Mouse (Mus musculus) liver, embryonic 12.5 days (tissue): ENCODE results near the gene Tmx1. TPM values are rescaled to one million over a fixed set of nuclear protein-coding genes. Genes with fewer than 3 reads are reported as not detected.
A peak's percentile ranks its signal among the peaks of the same experiment; 100 is the strongest.

ENCODE experiments used
- ATAC-seq: fragments of 200-750 bp; cut with Nextera tagmentation; 2 replicates; pipeline ENCODE4 v1.8.0; 2017; ENCODE audit warnings: moderate number of reproducible peaks, mild to moderate bottlenecking, moderate library complexity
- H3K27ac ChIP-seq: fragments of 300-500 bp; sonication (generic); 2 replicates; pipeline ENCODE4 v1.5.1; 2016; ENCODE audit warnings: mild to moderate bottlenecking
- H3K27me3 ChIP-seq: fragments of 300-500 bp; sonication (generic); replicated peaks from 2 replicates; pipeline ENCODE4 v1.6.1; 2016; ENCODE audit warnings: mild to moderate bottlenecking, moderate library complexity
- H3K36me3 ChIP-seq: fragments of 300-500 bp; sonication (generic); 2 replicates; pipeline ENCODE4 v1.6.1; 2016; ENCODE audit warnings: mild to moderate bottlenecking, moderate library complexity
- H3K4me1 ChIP-seq: fragments of 300-500 bp; sonication (generic); 2 replicates; pipeline ENCODE4 v1.6.1; 2016
- H3K4me2 ChIP-seq: fragments of 300-500 bp; sonication (generic); 2 replicates; pipeline ENCODE4 v1.6.1; 2016; ENCODE audit warnings: mild to moderate bottlenecking, moderate library complexity
- H3K4me3 ChIP-seq: fragments of 300-500 bp; sonication (generic); 2 replicates; pipeline ENCODE4 v1.5.1; 2016; ENCODE audit warnings: mild to moderate bottlenecking, moderate library complexity
- H3K9ac ChIP-seq: fragments of 300-500 bp; sonication (generic); 2 replicates; pipeline ENCODE4 v1.6.1; 2016; ENCODE audit warnings: mild to moderate bottlenecking, moderate library complexity
- H3K9me3 ChIP-seq: fragments of 300-500 bp; sonication (generic); replicated peaks from 2 replicates; pipeline ENCODE4 v1.6.1; 2016; ENCODE audit warnings: mild to moderate bottlenecking, moderate library complexity
- WGBS: fragments of 180-500 bp; shearing (Covaris S2); methylation state at CpG from one replicate; pipeline ENCODE4 v1.1.7; 2016; ENCODE audit not compliant: insufficient replicate concordance; 5-methylcytosine and 5-hydroxymethylcytosine counted together
- polyA plus RNA-seq: library from polyadenylated mRNA; unstranded; fragments of >200 nt; fragmentation: Nextera tagmentation; extraction: Ambion mirVana; gene quantifications from 2 replicates; pipeline ENCODE4 v1.2.1, GENCODE M21; 2016

The Tmx1 gene
- 134 and 139 TPM in 2 replicates for polyA plus RNA-seq

- Histone ChIP-seq H3K4me1 (peaks cover 52% of the 10 kb centered on the region), H3K9me3 (no peaks in the 10 kb centered on the region), H3K9ac (peak within 1 kb of the TSS; percentile 91), H3K27me3 (no peaks in the 10 kb centered on the region), H3K36me3 (peaks cover 28% of the 10 kb centered on the region), H3K27ac (peak within 1 kb of the TSS; percentile 99), H3K4me3 (peak within 1 kb of the TSS; percentile 75), H3K4me2 (peak within 1 kb of the TSS; percentile 86)
- peak; percentile 92 for ATAC-seq
- whole genome bisulfite sequencing: 1% methylated on average over 58 of the region's 58 CpGs
These were observed at the start of gene Tmx1 for GRCm38 (mm10) chr12:70452726-70453645. Gene Tmx1, plus strand, starts transcription at chr12:70453095.

DNA sequence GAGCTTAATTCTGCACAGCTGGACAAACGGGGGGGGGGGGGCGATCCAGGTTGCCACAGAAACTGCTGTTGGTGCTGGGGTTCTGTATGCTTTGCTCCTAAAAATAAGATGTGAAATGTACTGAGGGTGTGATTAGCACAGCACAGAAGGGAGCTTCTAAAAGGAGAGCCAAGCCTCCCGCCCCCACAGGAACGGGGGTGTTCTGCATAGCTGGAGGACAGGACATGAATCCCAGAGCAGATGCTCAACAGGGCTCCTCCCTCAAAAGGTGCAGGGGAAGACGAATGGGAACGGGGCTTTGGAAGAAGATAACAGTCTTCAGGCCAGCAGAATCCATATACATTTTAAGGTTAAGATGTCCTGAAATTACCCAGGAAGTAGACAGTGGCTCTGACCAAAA is 48.6 kb upstream of the Tmx1 start:
- no peak for ATAC-seq
- no peak overlapping the region for H3K4me2 ChIP-seq
- no peaks in the 10 kb centered on the region for H3K9me3 ChIP-seq
- H3K27ac ChIP-seq: no peak overlapping the region
- 58% methylated on average over 6 of the region's 6 CpGs for WGBS
- H3K27me3 ChIP-seq: no peaks in the 10 kb centered on the region
- no peak overlapping the region for H3K4me3 ChIP-seq
- no peaks in the 10 kb centered on the region for H3K36me3 ChIP-seq
- no peaks in the 10 kb centered on the region for H3K4me1 ChIP-seq
- H3K9ac ChIP-seq: no peak overlapping the region

DNA sequence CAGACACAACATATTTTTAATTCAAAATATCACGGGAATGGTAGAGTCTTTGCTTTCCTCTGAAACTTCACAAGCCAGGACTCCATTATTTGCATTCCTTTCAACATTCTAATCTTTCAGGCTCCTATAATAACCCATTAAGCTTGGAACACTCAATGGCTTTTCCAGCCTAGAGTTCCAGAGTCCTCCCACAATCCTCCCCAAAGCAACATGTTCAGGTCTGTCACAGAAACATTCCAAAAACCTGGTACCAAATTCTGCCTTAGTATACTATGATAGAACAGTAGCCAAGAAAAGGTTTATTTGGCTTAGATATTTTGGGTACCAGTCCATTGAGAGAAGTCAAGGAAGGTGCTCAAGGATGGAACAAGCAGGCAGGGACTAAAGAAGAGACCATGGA is 44.5 kb upstream of the Tmx1 start:
- no peak overlapping the region for H3K9ac ChIP-seq
- no peaks in the 10 kb centered on the region for H3K9me3 ChIP-seq
- no peak overlapping the region for H3K27ac ChIP-seq
- H3K4me1 ChIP-seq: no peaks in the 10 kb centered on the region
- H3K4me3 ChIP-seq: no peak overlapping the region
- no peak for ATAC-seq
- no peaks in the 10 kb centered on the region for H3K27me3 ChIP-seq
- H3K4me2 ChIP-seq: no peak overlapping the region
- 62% methylated on average over 1 of the region's 1 CpGs for WGBS
- no peaks in the 10 kb centered on the region for H3K36me3 ChIP-seq

DNA sequence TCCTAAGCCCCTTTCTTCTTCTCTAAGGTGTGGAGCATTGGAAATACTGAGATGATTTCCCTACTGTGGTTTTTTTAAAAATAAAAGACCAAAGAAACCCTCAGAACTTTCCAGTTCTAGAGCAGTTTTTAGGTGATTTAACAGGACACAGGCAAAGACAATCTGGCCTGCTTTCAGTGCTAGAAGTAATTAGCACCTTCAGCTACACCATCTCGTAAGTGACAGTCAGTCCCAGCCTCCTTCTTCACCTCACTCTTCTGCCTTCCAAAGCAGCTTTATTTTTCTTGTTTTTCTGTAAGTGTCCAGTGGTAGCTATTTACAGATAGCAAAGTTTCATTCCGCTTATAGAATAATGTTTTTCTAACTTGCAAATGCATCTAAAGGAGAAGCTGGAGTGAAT is 43.3 kb upstream of the Tmx1 start:
- ATAC-seq: no peak
- Histone ChIP-seq H3K27ac (no peak overlapping the region), H3K4me1 (no peaks in the 10 kb centered on the region), H3K9ac (no peak overlapping the region), H3K4me2 (no peak overlapping the region), H3K36me3 (no peaks in the 10 kb centered on the region), H3K9me3 (0 out of 2 replicates have a peak, but pooled peaks cover 3% of the 10 kb centered on the region), H3K4me3 (no peak overlapping the region), H3K27me3 (no peaks in the 10 kb centered on the region)
- 65% methylated on average over 2 of the region's 2 CpGs for WGBS

GRCm38 (mm10) chr12:70420216-70420615 is 32.7 kb upstream of the Tmx1 start:
- no peaks in the 10 kb centered on the region for H3K4me1 ChIP-seq
- H3K4me3 ChIP-seq: no peak overlapping the region
- no peak overlapping the region for H3K27ac ChIP-seq
- H3K9me3 ChIP-seq: no peaks in the 10 kb centered on the region
- H3K4me2 ChIP-seq: no peak overlapping the region
- H3K27me3 ChIP-seq: no peaks in the 10 kb centered on the region
- H3K9ac ChIP-seq: no peak overlapping the region
- 72% methylated on average over 1 of the region's 1 CpGs for WGBS
- no peak for ATAC-seq
- H3K36me3 ChIP-seq: no peaks in the 10 kb centered on the region

- no peak for ATAC-seq
- 75% methylated on average over 3 of the region's 3 CpGs for WGBS
- Histone ChIP-seq H3K4me2 (no peak overlapping the region), H3K9me3 (no peaks in the 10 kb centered on the region), H3K36me3 (no peaks in the 10 kb centered on the region), H3K4me1 (no peaks in the 10 kb centered on the region), H3K27ac (no peak overlapping the region), H3K9ac (no peak overlapping the region), H3K4me3 (no peak overlapping the region), H3K27me3 (no peaks in the 10 kb centered on the region)
These were observed 31.9 kb upstream of the Tmx1 start for GRCm38 (mm10) chr12:70421028-70421427.

GRCm38 (mm10) chr12:70422322-70423118 is 30.4 kb upstream of the Tmx1 start:
- no peak overlapping the region for H3K4me2 ChIP-seq
- H3K27me3 ChIP-seq: no peaks in the 10 kb centered on the region
- ATAC-seq: no peak
- no peak overlapping the region for H3K27ac ChIP-seq
- WGBS: 65% methylated on average over 9 of the region's 9 CpGs
- H3K9ac ChIP-seq: no peak overlapping the region
- H3K9me3 ChIP-seq: no peaks in the 10 kb centered on the region
- no peaks in the 10 kb centered on the region for H3K36me3 ChIP-seq
- no peaks in the 10 kb centered on the region; the same call in 1 of the 2 replicates for H3K4me1 ChIP-seq
- no peak overlapping the region for H3K4me3 ChIP-seq

DNA sequence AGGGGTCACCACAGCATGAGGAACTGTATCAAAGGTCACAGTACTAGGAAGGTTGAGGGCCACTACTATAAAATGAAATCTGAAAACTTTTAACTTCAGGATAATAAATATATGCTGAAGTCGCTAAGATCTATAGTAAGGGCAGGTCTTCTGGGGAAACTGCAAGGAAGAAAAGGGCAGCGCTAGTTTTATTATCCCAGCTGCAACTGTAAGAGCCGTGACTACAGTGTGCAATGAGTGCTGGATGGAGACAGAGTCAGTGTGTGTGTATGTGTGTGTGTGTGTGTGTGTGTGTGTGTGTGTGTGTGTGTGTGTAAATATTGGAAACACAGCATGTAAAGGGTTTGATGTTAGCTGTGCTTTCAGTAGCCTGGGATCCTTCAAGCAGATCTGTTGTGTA is 25.0 kb upstream of the Tmx1 start:
- WGBS: 79% methylated on average over 3 of the region's 3 CpGs
- Histone ChIP-seq H3K9me3 (no peaks in the 10 kb centered on the region), H3K4me2 (no peak overlapping the region), H3K27ac (no peak overlapping the region), H3K4me1 (peaks cover 10% of the 10 kb centered on the region; the same call in 1 of the 2 replicates), H3K27me3 (no peaks in the 10 kb centered on the region), H3K9ac (no peak overlapping the region), H3K36me3 (no peaks in the 10 kb centered on the region), H3K4me3 (no peak overlapping the region)
- ATAC-seq: no peak

DNA sequence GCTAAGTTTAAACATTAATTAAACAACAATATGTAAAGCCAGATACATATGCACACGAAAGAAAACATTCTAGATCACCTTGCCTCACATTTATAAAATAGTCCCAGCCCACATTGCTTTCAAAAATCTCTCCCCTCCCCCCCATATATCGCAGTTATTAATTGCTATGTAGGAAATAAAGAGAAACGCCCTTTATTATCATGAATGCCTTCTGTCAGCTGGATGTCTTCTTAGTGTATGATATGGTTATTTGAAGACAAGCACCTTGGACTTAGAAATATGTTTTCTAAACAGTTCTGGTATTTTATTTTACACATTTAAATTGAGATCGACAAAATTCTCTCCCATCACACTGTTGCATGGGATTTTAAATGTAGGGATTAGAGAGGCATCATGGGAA is 23.3 kb upstream of the Tmx1 start:
- whole genome bisulfite sequencing: 49% methylated on average over 4 of the region's 4 CpGs

DNA sequence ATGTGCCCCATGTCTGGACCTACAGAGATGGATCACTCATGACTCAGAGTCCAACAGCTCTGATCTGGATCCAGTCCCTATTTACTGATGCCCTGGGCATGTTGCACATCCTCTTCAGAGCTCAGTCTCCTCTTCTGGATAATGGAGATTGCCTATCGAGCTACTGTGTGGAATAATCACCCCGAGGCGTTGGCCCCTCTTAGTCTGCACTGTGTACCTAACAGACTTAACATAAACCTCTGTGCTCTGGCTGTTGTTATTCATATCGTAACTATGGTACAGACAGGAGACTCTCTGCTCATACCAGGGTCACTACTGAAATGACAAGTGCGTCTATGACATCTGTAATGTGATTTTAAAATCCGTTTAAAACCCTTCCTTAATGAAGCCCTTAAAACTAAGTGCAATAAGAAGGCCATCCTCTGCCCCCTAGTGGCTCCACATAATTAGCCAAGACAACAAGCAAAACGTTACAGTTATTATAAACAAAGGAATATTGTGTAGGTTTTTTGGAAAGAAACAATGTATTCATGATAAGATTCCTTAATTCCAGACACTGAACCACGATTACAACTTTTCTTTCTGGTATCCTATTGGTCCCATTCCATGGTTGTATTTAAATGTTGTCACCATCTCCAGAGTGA is 22.5 kb upstream of the Tmx1 start:
- Histone ChIP-seq H3K9me3 (no peaks in the 10 kb centered on the region), H3K4me1 (peaks cover 10% of the 10 kb centered on the region; the same call in 1 of the 2 replicates), H3K27me3 (0 out of 2 replicates have a peak, but pooled peaks cover 5% of the 10 kb centered on the region), H3K36me3 (no peaks in the 10 kb centered on the region), H3K9ac (no peak overlapping the region), H3K27ac (no peak overlapping the region), H3K4me2 (no peak overlapping the region), H3K4me3 (no peak overlapping the region)
- WGBS: 36% methylated on average over 8 of the region's 8 CpGs
- no peak for ATAC-seq

More for the DNA sequence above, 23.3 kb upstream of the Tmx1 start:
- Histone ChIP-seq H3K36me3 (no peaks in the 10 kb centered on the region), H3K4me1 (peaks cover 10% of the 10 kb centered on the region; the same call in 1 of the 2 replicates), H3K9ac (no peak overlapping the region), H3K27me3 (0 out of 2 replicates have a peak, but pooled peaks cover 5% of the 10 kb centered on the region), H3K4me2 (no peak overlapping the region), H3K9me3 (no peaks in the 10 kb centered on the region), H3K27ac (no peak overlapping the region), H3K4me3 (no peak overlapping the region)
- ATAC-seq: no peak

GRCm38 (mm10) chr12:70431428-70431827 is 21.5 kb upstream of the Tmx1 start:
- no peak overlapping the region for H3K9ac ChIP-seq

More at GRCm38 (mm10) chr12:70431428-70431827, 21.5 kb upstream of the Tmx1 start:
- H3K4me3 ChIP-seq: no peak overlapping the region
- 39% methylated on average over 5 of the region's 5 CpGs for WGBS
- H3K27ac ChIP-seq: no peak overlapping the region
- peaks cover 10% of the 10 kb centered on the region; the same call in 1 of the 2 replicates for H3K4me1 ChIP-seq
- ATAC-seq: no peak
- no peaks in the 10 kb centered on the region for H3K36me3 ChIP-seq
- no peaks in the 10 kb centered on the region for H3K9me3 ChIP-seq
- 0 out of 2 replicates have a peak, but pooled peaks cover 5% of the 10 kb centered on the region for H3K27me3 ChIP-seq
- no peak overlapping the region for H3K4me2 ChIP-seq
